Mouse (Mus musculus) heart, postnatal 0 days (tissue): Measurements from ENCODE around the gene Cldn14. TPM values are rescaled to one million over a fixed set of nuclear protein-coding genes. Genes with fewer than 3 reads are reported as not detected.
"Not testable (repeated sequence)": the region's sequence is repeated elsewhere in the genome, so short reads cannot be mapped to it uniquely, and the experiment has no call there.

ENCODE experiments used
- ATAC-seq: fragments of 200-750 bp; cut with Nextera tagmentation; 2 replicates; pipeline ENCODE4 v1.8.0; 2017; ENCODE audit warnings: low read depth, moderate number of reproducible peaks, moderate library complexity; ENCODE audit not compliant: insufficient read depth
- DNase-seq: peaks from one replicate; pipeline ENCODE4 v3.0.0-alpha.2; 2016; ENCODE audit warnings: low spot score
- H3K27ac ChIP-seq: fragments of 300-500 bp; sonication (generic); 2 replicates; pipeline ENCODE4 v1.5.1; 2014; ENCODE audit warnings: low read depth, mild to moderate bottlenecking
- H3K27me3 ChIP-seq: fragments of 300-500 bp; sonication (generic); 2 replicates; pipeline ENCODE4 v1.6.1; 2014; ENCODE audit warnings: low read length, mixed read lengths; ENCODE audit not compliant: control insufficient read depth, insufficient read depth
- H3K36me3 ChIP-seq: fragments of 300-500 bp; sonication (generic); replicated peaks from 2 replicates; pipeline ENCODE4 v1.6.1; 2014; ENCODE audit warnings: low read length, mixed read lengths; ENCODE audit not compliant: control insufficient read depth, insufficient read depth
- H3K4me1 ChIP-seq: fragments of 300-500 bp; sonication (generic); 2 replicates; pipeline ENCODE4 v1.6.1; 2014; ENCODE audit warnings: antibody characterized with exemption; ENCODE audit not compliant: control insufficient read depth, insufficient read depth
- H3K4me2 ChIP-seq: fragments of 300-500 bp; sonication (generic); 2 replicates; pipeline ENCODE4 v1.6.1; 2014; ENCODE audit warnings: low read depth, mild to moderate bottlenecking, low read length, moderate library complexity
- H3K4me3 ChIP-seq: fragments of 300-500 bp; sonication (generic); 2 replicates; pipeline ENCODE4 v1.5.1; 2014; ENCODE audit warnings: low read depth, low read length
- H3K9ac ChIP-seq: fragments of 300-500 bp; sonication (generic); replicated peaks from 2 replicates; pipeline ENCODE4 v1.6.1; 2014; ENCODE audit warnings: low read depth, low read length, mixed read lengths
- H3K9me3 ChIP-seq: fragments of 300-500 bp; sonication (generic); replicated peaks from 2 replicates; pipeline ENCODE4 v1.6.1; 2016; ENCODE audit warnings: low read length; ENCODE audit not compliant: control insufficient read depth
- CTCF ChIP-seq: IDR thresholded peaks from 2 replicates; pipeline ENCODE4 v1.5.1; 2016; ENCODE audit warnings: antibody characterized with exemption, control low read depth, low read depth
- EP300 ChIP-seq: IDR thresholded peaks from 2 replicates; pipeline ENCODE4 v1.6.1; 2016; ENCODE audit warnings: antibody characterized with exemption, low read depth
- WGBS: fragments of 180-500 bp; shearing (Covaris S2); extraction: QIAGEN DNeasy Blood & Tissue Kit; methylation state at CpG from one replicate; pipeline ENCODE4 v1.1.7; 2014; 5-methylcytosine and 5-hydroxymethylcytosine counted together
- polyA plus RNA-seq: library from polyadenylated mRNA; unstranded; fragments of >200 nt; fragmentation: Nextera tagmentation; extraction: Ambion mirVana; gene quantifications from 2 replicates; pipeline ENCODE4 v1.2.1, GENCODE M21; 2015
- total RNA-seq: library from RNA; depleted of rRNA; stranded (reverse); fragments of >200 nt; gene quantifications from 2 replicates; pipeline ENCODE4 v1.2.3, GENCODE M21; 2014; ENCODE audit warnings: low replicate concordance

Cldn14 gene
- total and polyA plus RNA-seq, 2 experiments from 2014 or later: not detected

- Histone ChIP-seq H3K36me3 (no peaks in the 10 kb centered on the region), H3K4me2 (no peak overlapping the region), H3K27ac (no peak overlapping the region), H3K27me3 (no peaks in the 10 kb centered on the region), H3K9me3 (no peaks in the 10 kb centered on the region), H3K4me3 (no peak overlapping the region), H3K9ac (no peak overlapping the region), H3K4me1 (no peaks in the 10 kb centered on the region)
- no peak for DNase-seq
- TF ChIP-seq EP300: no peak
- no peak for TF ChIP-seq CTCF
- WGBS: 73% methylated on average over 5 of the region's 5 CpGs
- no peak for ATAC-seq
These were observed 6.0 kb upstream of the Cldn14 start for GRCm38 (mm10) chr16:94014489-94015096.

DNA sequence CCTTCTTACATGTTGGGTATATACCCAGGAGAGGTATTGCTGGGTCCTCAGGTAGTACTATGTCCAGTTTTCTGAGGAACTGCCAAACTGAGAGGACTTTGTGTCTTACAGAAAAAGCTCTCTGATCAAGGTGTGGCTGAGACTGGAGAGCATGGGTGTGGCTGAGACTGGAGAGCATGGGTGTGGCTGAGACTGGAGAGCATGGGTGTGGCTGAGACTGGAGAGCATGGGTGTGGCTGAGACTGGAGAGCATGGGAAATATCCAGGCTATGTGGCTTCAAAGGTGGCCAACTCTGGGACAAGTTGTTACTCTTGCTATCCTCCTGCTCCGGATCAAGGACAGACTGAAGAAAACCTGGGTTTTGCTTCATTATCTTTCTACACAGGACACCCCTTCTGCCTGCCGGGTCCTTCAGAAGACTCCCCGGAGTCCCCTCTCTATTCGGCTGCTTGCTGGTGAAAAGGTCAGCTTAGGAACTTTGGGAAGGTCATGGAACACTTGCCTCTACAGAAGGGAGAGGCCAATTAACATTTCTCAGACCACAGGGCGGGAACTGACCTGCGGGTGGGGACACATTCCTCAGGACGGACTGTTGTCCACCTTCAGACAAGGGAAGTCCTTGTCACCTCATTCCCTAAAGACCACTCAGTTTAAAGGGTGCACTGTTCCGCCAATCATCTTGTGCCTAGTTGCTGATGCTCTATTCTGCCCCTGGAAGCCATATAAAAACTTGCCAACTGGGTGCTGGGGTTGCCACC is 4.9 kb upstream of the Cldn14 start:
- H3K27me3 ChIP-seq, ATAC-seq, H3K4me3 ChIP-seq, H3K36me3 ChIP-seq, H3K9ac ChIP-seq, H3K4me2 ChIP-seq, DNase-seq, H3K27ac ChIP-seq, H3K9me3 ChIP-seq, H3K4me1 ChIP-seq: not testable (repeated sequence)
- 65% methylated on average over 8 of the region's 8 CpGs for WGBS

DNA sequence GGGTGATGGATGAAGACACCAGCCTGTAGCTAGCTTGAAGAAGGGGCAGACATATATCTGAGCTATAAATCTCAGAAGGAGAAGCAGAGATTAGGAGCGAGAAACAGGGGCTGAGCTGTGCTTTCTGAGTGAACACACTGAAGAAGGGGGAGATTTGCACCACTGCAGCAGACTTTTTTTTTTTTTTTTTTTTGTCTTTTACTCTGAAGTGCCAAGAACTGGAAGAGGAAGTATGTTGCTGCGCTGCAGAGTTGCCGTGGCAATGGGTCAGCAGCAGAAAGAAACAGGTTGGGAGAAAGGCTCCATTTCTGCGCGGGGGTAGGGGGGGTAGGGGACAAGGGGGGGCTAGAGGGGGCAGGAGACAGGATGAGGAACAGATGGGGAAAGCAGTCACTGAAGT is 2.6 kb upstream of the Cldn14 start:
- no peak overlapping the region for H3K4me3 ChIP-seq
- H3K9me3 ChIP-seq: no peaks in the 10 kb centered on the region
- H3K4me1 ChIP-seq: no peaks in the 10 kb centered on the region
- no peaks in the 10 kb centered on the region for H3K36me3 ChIP-seq
- H3K4me2 ChIP-seq: no peak overlapping the region
- H3K27me3 ChIP-seq: no peaks in the 10 kb centered on the region
- TF ChIP-seq EP300 (no peak), CTCF (no peak)
- DNase-seq (no peak), ATAC-seq (no peak)
- H3K27ac ChIP-seq: no peak overlapping the region
- no peak overlapping the region for H3K9ac ChIP-seq
- 24% methylated on average over 5 of the region's 5 CpGs for WGBS

GRCm38 (mm10) chr16:94010633-94011032 is 2.0 kb upstream of the Cldn14 start:
- H3K4me1 ChIP-seq: no peaks in the 10 kb centered on the region
- no peak overlapping the region for H3K9ac ChIP-seq
- H3K4me3 ChIP-seq: no peak overlapping the region
- ATAC-seq (no peak), DNase-seq (no peak)
- TF ChIP-seq EP300 (no peak), CTCF (no peak)
- no peaks in the 10 kb centered on the region for H3K9me3 ChIP-seq
- no peak overlapping the region for H3K4me2 ChIP-seq
- no peaks in the 10 kb centered on the region for H3K27me3 ChIP-seq
- 76% methylated on average over 3 of the region's 3 CpGs for WGBS
- H3K36me3 ChIP-seq: no peaks in the 10 kb centered on the region
- H3K27ac ChIP-seq: no peak overlapping the region

DNA sequence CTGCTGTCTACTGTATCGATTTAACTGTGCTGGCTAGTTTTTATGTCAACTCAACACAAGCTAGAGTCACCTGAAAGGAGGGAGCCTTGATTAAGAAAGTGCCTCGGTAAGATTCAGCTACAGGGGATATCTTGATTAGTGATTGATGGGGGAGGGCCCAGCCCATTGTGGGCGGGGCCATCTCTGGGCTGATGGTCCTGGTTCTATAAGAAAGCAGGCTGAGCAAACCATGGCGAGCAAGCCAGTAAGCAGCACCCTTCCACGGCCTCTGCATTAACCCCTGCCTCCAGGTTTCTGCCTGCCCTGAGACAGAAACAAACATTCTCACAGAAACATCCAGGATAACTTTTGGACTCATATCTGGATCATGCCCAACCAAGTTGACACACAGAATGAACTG is 1.5 kb upstream of the Cldn14 start:
- Histone ChIP-seq H3K4me2 (no peak overlapping the region), H3K27ac (no peak overlapping the region), H3K36me3 (no peaks in the 10 kb centered on the region), H3K9me3 (no peaks in the 10 kb centered on the region), H3K27me3 (no peaks in the 10 kb centered on the region), H3K4me3 (no peak overlapping the region), H3K9ac (no peak overlapping the region), H3K4me1 (no peaks in the 10 kb centered on the region)
- TF ChIP-seq CTCF (no peak), EP300 (no peak)
- ATAC-seq (no peak), DNase-seq (no peak)
- 65% methylated on average over 5 of the region's 5 CpGs for WGBS

DNA sequence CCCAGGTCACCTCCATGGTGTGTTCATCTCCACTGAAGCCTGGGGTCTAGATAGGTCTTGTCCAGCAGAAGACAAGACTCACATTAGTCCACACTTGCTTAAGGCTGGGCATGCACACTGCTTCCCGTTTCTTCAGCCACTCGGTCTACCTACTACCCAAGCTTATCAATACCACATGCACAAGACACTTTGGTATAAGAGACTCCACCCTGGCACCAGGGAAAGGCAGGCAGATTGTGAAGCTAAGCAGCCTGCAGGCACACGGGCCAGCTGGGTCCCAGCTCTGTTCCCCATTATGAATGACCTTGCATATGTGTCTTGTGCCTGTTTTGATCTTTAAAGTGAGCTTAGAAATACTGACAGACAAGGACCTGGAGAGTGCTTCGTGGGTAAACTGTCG is 719 bp upstream of the Cldn14 start:
- DNase-seq: no peak
- Histone ChIP-seq H3K36me3 (no peaks in the 10 kb centered on the region), H3K4me1 (no peaks in the 10 kb centered on the region), H3K4me2 (no peak overlapping the region), H3K9me3 (no peaks in the 10 kb centered on the region), H3K4me3 (no peak overlapping the region), H3K9ac (no peak overlapping the region), H3K27me3 (no peaks in the 10 kb centered on the region), H3K27ac (no peak overlapping the region)
- ATAC-seq: no peak
- 64% methylated on average over 5 of the region's 5 CpGs for WGBS
- TF ChIP-seq CTCF (no peak), EP300 (no peak)
